Mouse (Mus musculus) heart, embryonic 13.5 days (tissue): ENCODE results near the gene Isyna1. TPM values are rescaled to one million over a fixed set of nuclear protein-coding genes. Genes with fewer than 3 reads are reported as not detected.
A peak's percentile ranks its signal among the peaks of the same experiment; 100 is the strongest.

ENCODE experiments used
- ATAC-seq: fragments of 200-750 bp; cut with Nextera tagmentation; 2 replicates; pipeline ENCODE4 v1.8.0; 2017; ENCODE audit warnings: moderate TSS enrichment; ENCODE audit not compliant: insufficient number of reproducible peaks, low FRiP score, low TSS enrichment; ENCODE audit errors: extremely low read depth
- H3K27ac ChIP-seq: fragments of 300-500 bp; sonication (generic); replicated peaks from 2 replicates; pipeline ENCODE4 v1.5.1; 2015; ENCODE audit warnings: moderate library complexity, mild to moderate bottlenecking, inconsistent platforms
- H3K27me3 ChIP-seq: fragments of 300-500 bp; sonication (generic); replicated peaks from 2 replicates; pipeline ENCODE4 v1.6.1; 2015; ENCODE audit warnings: mild to moderate bottlenecking, inconsistent platforms
- H3K36me3 ChIP-seq: fragments of 300-500 bp; sonication (generic); 2 replicates; pipeline ENCODE4 v1.6.1; 2015; ENCODE audit warnings: mild to moderate bottlenecking, inconsistent platforms
- H3K4me1 ChIP-seq: fragments of 300-500 bp; sonication (generic); 2 replicates; pipeline ENCODE4 v1.6.1; 2015; ENCODE audit warnings: inconsistent platforms
- H3K4me2 ChIP-seq: fragments of 300-500 bp; sonication (generic); 2 replicates; pipeline ENCODE4 v1.6.1; 2015; ENCODE audit warnings: inconsistent platforms, mild to moderate bottlenecking, moderate library complexity
- H3K4me3 ChIP-seq: fragments of 300-500 bp; sonication (generic); 2 replicates; pipeline ENCODE4 v1.5.1; 2015; ENCODE audit warnings: moderate library complexity, mild to moderate bottlenecking, inconsistent platforms
- H3K9ac ChIP-seq: fragments of 300-500 bp; sonication (generic); 2 replicates; pipeline ENCODE4 v1.6.1; 2015; ENCODE audit warnings: inconsistent platforms, mild to moderate bottlenecking, moderate library complexity
- H3K9me3 ChIP-seq: fragments of 300-500 bp; sonication (generic); 2 replicates; pipeline ENCODE4 v1.6.1; 2016; ENCODE audit warnings: inconsistent platforms
- whole genome bisulfite sequencing: fragments of 180-500 bp; shearing (Covaris S2); methylation state at CpG from one replicate; pipeline ENCODE4 v1.1.7; 2015; ENCODE audit warnings: mixed read lengths; 5-methylcytosine and 5-hydroxymethylcytosine counted together
- polyA plus RNA-seq: library from polyadenylated mRNA; unstranded; fragments of >200 nt; fragmentation: Nextera tagmentation; extraction: Ambion mirVana; gene quantifications from 2 replicates; pipeline ENCODE4 v1.2.1, GENCODE M21; 2015

The Isyna1 gene
- polyA plus RNA-seq: 135 and 145 TPM in 2 replicates

DNA sequence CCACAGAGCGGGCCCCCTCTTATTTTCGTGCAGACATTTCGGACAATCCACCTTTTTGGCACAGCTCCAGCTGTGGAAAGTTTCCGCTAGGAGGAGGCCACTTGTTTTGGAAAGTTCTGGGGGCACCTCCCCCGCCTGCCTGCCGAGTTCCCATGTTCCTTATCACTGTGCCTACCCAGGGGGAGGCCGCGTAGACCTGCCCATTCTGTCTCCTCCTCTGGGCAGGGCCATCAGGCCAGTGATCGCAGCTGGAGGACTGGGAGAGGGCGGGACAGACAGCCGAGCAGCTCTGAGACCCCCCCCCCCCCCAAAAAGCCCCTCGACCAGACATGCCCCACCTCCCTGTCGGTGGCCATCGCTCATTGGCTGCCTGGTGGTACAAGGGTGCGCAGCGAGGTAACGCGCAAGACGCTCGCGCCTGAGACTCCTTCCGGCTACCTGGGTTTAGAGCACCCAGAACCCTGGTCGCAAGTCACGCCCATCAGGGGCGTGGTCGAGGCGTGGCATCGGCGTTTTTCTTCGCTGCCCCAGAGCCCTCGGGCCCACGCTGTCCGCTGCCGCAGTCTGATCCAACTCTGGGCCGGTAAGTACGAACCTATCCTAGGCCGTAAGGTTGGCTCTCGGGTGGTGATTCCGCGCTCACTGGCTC, at the start of gene Isyna1:
Gene Isyna1 (plus strand): TSS at position 413 of the 649 bp plus-strand sequence.
- H3K4me2 ChIP-seq: peak within 1 kb of the TSS; percentile 97
- ATAC-seq: peak; percentile 77
- H3K36me3 ChIP-seq: peaks cover 58% of the 10 kb centered on the region
- H3K9ac ChIP-seq: peak within 1 kb of the TSS; percentile 87
- H3K9me3 ChIP-seq: no peaks in the 10 kb centered on the region
- H3K27ac ChIP-seq: peak within 1 kb of the TSS; percentile 93
- H3K4me1 ChIP-seq: peaks cover 70% of the 10 kb centered on the region
- no peaks in the 10 kb centered on the region for H3K27me3 ChIP-seq
- peak within 1 kb of the TSS; percentile 75 for H3K4me3 ChIP-seq
- WGBS: under 1% methylated on average over 40 of the region's 40 CpGs

DNA sequence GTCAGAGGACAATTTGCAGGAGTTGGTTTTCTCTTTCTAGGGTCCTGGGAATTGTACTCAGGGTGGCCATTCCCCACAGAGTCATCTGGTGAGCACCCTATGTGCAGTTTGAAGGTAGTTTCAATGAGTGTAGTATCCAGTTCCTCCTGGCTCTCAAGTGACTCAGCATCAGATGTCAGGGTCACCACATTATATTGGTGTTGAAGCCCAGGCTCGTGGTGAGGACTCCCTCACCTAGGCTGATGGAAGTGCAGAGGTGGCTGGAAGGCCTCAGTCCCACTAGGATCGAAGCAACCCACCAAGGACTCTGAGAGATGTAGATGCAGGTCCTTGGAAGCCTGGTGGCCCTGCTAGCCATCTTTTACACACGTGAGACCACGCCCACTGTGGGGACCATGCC, 47.8 kb upstream of the Isyna1 start:
- no peaks in the 10 kb centered on the region for H3K27me3 ChIP-seq
- peaks cover 53% of the 10 kb centered on the region for H3K4me1 ChIP-seq
- no peaks in the 10 kb centered on the region for H3K9me3 ChIP-seq
- no peak overlapping the region for H3K4me3 ChIP-seq
- ATAC-seq: no peak
- no peak overlapping the region for H3K9ac ChIP-seq
- H3K27ac ChIP-seq: no peak overlapping the region
- 0 out of 2 replicates have a peak, but pooled peaks cover 4% of the 10 kb centered on the region for H3K36me3 ChIP-seq
- no peak overlapping the region for H3K4me2 ChIP-seq
- 79% methylated on average over 4 of the region's 4 CpGs for WGBS

DNA sequence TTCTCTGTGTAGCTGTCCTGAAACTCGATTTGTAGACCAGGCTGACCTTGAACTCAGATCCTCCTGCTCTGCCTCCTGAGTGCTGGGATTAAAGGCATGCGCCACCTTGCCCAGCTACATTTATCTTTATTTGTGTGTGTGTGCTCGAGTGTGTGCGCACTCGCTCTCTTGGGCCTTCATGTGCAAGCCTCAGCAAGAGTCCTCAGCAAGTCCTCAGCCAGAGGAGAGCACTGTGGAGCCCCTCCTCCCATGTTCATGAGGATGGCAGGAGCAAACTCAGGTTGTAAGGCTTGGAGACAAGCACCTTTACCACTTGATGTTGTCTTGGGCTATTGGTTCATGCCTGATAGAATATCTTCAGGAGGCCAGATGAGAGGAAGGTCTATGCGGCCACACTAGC, 46.4 kb upstream of the Isyna1 start:
- H3K27ac ChIP-seq: peak overlapping the region; percentile 33; the same call in 1 of the 2 replicates

DNA sequence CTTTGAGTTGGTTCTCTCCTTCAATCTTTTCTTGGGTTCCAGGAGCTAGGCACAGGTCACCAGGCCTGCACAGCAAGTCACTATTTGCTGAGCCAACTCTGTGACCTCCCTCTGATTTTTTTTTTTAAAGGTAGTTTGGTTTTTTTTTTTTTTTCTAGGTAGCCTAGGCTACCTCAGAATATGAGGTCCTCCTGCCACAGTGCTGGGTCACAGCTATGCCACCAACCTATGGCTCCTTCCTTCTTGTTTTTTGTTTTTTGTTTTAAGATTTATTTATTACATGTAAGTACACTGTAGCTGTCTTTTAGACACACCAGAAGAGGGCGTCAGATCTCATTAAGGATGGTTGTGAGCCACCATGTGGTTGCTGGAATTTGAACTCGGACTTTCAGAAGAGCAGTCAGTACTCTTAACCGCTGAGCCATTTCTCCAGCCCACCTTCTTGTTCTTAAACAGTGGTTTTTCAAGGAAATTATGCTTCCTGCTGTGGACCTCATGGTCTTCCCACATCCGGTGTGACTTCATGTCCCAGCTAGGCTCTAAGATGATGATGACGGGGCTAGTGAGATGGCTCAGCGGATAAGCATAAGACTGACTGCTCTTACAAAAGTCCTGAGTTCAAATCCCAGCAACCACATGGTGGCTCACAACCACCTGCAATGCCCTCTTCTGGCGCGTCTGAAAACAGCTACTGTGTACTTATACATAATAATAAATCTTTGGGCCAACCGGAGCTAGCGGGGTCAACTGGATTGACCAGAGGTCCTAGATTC, 44.6 kb upstream of the Isyna1 start:
- WGBS: 89% methylated on average over 10 of the region's 10 CpGs
- Histone ChIP-seq H3K4me1 (peaks cover 63% of the 10 kb centered on the region), H3K36me3 (0 out of 2 replicates have a peak, but pooled peaks cover 4% of the 10 kb centered on the region), H3K4me3 (no peak overlapping the region), H3K9ac (no peak overlapping the region), H3K9me3 (no peaks in the 10 kb centered on the region), H3K27ac (no peak overlapping the region), H3K4me2 (no peak overlapping the region), H3K27me3 (no peaks in the 10 kb centered on the region)
- no peak for ATAC-seq

More for the DNA sequence above, 46.4 kb upstream of the Isyna1 start:
- H3K27me3 ChIP-seq: no peaks in the 10 kb centered on the region
- H3K9ac ChIP-seq: no peak overlapping the region
- 81% methylated on average over 6 of the region's 6 CpGs for WGBS
- H3K9me3 ChIP-seq: no peaks in the 10 kb centered on the region
- no peak overlapping the region for H3K4me2 ChIP-seq
- H3K4me1 ChIP-seq: peaks cover 61% of the 10 kb centered on the region
- H3K4me3 ChIP-seq: no peak overlapping the region
- ATAC-seq: no peak
- H3K36me3 ChIP-seq: 0 out of 2 replicates have a peak, but pooled peaks cover 4% of the 10 kb centered on the region

DNA sequence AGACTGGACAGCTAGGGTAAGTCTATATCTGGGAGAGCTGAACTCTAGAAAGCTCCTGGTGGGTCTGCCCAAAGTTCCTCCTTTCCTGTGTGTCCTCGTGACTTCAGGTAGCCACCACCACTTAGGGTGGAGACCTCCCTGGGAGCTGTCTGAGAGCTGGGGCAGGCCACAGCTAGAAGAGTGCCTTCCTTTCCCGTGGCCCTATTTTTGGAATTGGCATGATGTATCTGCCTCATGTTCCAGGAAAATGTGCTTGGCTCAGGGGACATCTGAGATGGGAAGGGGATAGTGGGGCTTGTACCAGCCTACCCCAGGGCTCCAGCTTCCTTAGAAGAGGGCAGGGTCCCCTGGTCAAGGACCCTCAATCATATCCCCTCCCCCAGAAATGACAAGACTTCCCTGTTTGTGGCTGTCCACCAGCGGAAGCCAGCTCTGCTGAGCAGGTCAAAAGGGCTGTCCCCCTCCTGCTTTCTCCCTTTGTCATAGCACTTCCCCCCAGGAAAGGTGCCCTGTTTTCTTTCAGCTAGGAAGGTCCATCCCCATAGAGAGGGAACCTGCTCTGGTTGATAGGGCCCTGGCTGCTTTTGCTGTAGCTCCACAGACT, 42.5 kb upstream of the Isyna1 start:
- H3K4me1 ChIP-seq: peaks cover 58% of the 10 kb centered on the region

DNA sequence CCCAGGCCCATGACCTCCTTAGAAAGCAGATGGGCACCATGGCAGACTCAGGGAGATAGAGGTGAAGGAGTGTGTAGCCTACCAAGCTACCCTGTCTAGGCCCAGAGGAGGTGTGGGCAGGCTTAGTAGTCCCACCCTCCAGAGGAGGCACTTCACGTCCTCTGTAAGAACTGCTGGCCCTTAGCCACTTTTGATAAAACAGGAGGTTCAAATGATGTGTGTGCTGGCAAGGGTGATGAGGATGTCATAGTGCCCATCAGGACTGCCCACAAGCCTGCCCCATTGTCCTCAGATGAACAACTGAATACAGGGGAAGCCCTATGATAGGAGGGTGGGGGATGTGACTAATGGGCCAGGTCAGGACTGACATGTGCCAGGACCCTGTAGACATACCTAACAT, 41.3 kb upstream of the Isyna1 start:
- 9% methylated on average over 1 of the region's 1 CpGs for WGBS
- Histone ChIP-seq H3K9ac (no peak overlapping the region), H3K36me3 (peaks cover 8% of the 10 kb centered on the region; the same call in 1 of the 2 replicates), H3K4me1 (peaks cover 61% of the 10 kb centered on the region), H3K27ac (peak overlapping the region; percentile 74), H3K4me2 (no peak overlapping the region), H3K9me3 (no peaks in the 10 kb centered on the region), H3K4me3 (no peak overlapping the region), H3K27me3 (no peaks in the 10 kb centered on the region)
- ATAC-seq: no peak

More for the DNA sequence above, 42.5 kb upstream of the Isyna1 start:
- H3K27me3 ChIP-seq: no peaks in the 10 kb centered on the region
- WGBS: 32% methylated on average over 3 of the region's 3 CpGs
- ATAC-seq: no peak
- H3K9ac ChIP-seq: peak overlapping the region; percentile 56
- peak overlapping the region; percentile 74 for H3K27ac ChIP-seq
- peaks cover 6% of the 10 kb centered on the region; the same call in 1 of the 2 replicates for H3K36me3 ChIP-seq
- peak overlapping the region; percentile 19; the same call in 1 of the 2 replicates for H3K4me2 ChIP-seq
- no peak overlapping the region for H3K4me3 ChIP-seq
- H3K9me3 ChIP-seq: no peaks in the 10 kb centered on the region

DNA sequence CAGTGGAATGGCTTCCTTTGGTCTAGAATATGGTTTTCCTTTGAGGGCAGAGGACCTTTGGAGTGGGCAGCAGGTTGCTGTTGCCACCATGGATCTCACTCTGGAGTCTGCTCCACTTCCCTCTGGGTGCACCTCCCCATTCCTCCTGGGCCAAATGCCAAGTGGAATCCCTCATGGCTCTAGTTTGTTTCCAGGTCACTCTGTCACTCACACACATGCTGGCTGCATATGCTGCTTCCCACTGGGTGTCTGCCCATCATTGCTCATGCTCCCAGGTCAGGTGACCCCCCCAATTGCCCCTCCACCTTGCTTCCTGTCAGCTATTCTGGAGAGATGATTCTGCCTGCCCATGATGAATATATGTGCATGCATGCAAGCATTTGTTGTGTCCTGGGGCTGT, 40.4 kb upstream of the Isyna1 start:
- Histone ChIP-seq H3K36me3 (peaks cover 8% of the 10 kb centered on the region; the same call in 1 of the 2 replicates), H3K9ac (no peak overlapping the region), H3K4me3 (no peak overlapping the region), H3K4me1 (peaks cover 61% of the 10 kb centered on the region), H3K4me2 (no peak overlapping the region), H3K27me3 (no peaks in the 10 kb centered on the region), H3K9me3 (no peaks in the 10 kb centered on the region), H3K27ac (peak overlapping the region; percentile 74)
- ATAC-seq: 0 out of 2 replicates have a peak, but pooled peaks have one; percentile 15

DNA sequence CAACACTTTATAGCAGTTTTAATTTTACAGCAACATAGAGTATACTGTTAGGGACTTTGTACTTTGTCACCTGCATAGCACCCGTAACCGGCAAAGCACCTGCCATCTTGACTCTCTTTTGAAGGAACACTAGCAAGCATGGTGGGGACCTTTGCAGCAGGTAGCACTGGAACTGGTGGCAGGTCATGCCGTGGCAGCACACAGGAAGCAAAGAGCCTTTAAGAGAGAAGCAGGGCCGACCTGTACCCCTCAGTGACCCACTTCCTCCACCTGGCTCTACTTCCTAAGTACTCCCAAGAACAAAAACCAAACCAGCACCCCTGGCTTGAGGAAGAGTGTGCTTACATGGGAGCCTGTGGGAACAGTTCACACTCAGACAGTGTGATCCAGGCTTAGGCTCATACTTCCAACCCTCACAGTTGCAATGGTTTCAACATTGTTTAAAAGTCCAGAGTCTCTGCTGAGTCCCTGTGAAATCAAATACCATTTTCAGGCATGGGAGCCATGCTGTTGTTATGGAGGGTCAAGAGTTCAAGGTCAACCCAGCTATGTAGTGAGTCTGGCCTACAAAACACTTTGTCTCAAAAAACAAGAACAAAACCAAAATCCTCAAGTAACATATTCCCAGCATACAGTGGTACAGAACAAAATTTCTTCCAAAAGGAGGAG, 39.0 kb upstream of the Isyna1 start:
- ATAC-seq: no peak
- WGBS: 86% methylated on average over 4 of the region's 4 CpGs

DNA sequence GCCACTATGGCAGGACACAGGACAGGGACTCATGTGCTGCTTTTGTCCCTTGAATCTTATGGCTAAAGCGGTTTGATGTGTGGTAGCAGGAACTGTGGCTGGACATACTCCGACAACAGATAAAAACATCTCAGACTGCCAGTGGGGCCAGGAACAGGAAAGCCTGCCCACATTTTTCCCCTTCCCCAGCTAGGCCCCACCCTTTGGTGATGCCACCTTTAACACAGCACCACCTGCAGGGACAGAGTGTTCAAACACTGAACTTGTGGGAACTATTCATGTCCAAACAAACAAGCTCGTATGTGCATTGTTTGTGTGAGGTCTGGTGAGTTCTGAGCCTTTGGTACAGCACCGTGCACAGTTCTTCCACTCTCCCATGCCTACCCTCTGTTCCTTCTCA, 35.8 kb upstream of the Isyna1 start:
- Histone ChIP-seq H3K36me3 (peaks cover 4% of the 10 kb centered on the region; the same call in 1 of the 2 replicates), H3K9me3 (no peaks in the 10 kb centered on the region), H3K27ac (peak overlapping the region; percentile 45), H3K4me3 (no peak overlapping the region), H3K27me3 (no peaks in the 10 kb centered on the region), H3K4me1 (peaks cover 75% of the 10 kb centered on the region), H3K4me2 (no peak overlapping the region), H3K9ac (peak overlapping the region; percentile 72)
- ATAC-seq: no peak
- WGBS: 46% methylated on average over 4 of the region's 4 CpGs

More for the DNA sequence above, 39.0 kb upstream of the Isyna1 start:
- peaks cover 71% of the 10 kb centered on the region for H3K4me1 ChIP-seq
- no peak overlapping the region for H3K4me2 ChIP-seq
- no peaks in the 10 kb centered on the region for H3K9me3 ChIP-seq
- no peak overlapping the region for H3K27ac ChIP-seq
- H3K4me3 ChIP-seq: no peak overlapping the region
- no peak overlapping the region for H3K9ac ChIP-seq
- H3K27me3 ChIP-seq: no peaks in the 10 kb centered on the region
- peaks cover 4% of the 10 kb centered on the region; the same call in 1 of the 2 replicates for H3K36me3 ChIP-seq

DNA sequence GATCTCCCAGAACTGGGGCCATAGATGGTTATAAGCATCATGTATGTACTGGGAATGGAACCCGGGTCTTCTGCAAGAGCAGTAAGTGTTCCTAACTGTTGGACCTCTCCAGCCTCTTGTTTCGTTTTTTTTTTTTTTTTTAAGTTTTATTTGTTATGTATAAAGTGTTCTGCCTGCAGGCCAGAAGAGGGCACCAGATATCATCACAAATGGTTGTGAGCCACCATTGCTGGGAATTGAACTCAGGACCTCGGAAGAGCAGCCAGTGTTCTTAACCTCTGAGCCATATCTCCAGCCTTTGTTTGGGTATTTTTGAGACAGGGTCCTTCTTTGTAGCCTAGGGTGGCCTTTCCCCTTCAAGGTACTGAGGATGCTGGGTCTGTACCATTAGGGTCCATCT, 35.2 kb upstream of the Isyna1 start:
- Histone ChIP-seq H3K9ac (0 out of 2 replicates have a peak overlapping the region, but pooled peaks have one; percentile 33), H3K4me1 (peaks cover 70% of the 10 kb centered on the region), H3K9me3 (no peaks in the 10 kb centered on the region), H3K27ac (no peak overlapping the region; the same call in 1 of the 2 replicates), H3K27me3 (no peaks in the 10 kb centered on the region), H3K4me2 (no peak overlapping the region), H3K4me3 (no peak overlapping the region), H3K36me3 (peaks cover 4% of the 10 kb centered on the region; the same call in 1 of the 2 replicates)
- 89% methylated on average over 3 of the region's 3 CpGs for WGBS
- ATAC-seq: no peak
